Mouse (Mus musculus): ENCODE results near the gene Olfr1359.

DNA sequence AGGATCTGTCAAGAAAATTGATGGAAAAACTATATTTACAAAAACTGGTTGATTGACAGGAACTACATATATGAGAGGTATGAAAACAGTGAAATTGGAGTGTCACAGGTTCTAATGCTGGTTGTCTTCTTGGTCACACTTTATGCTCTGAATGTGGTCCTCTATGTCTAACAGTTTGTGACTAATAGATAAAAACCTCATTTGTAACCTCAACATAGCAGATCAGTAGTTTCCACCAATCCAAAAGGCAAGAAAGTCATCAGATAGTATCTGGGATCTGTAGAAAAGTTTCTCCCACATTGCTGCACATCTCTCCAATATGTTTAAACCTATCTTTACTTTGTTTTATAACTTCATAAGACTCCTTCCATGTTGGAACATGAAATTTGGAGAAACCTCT, 53.5 kb downstream of the Olfr1359 start:
- TF ChIP-seq CTCF (IDR thresholded peaks at IDR 0.05), result no peak
- no peak for TF ChIP-seq EP300 (IDR thresholded peaks at IDR 0.05)

Measured in lung, postnatal 0 days (tissue).